Comparison of ENCODE assay signal across 8 mouse cellular contexts in the genomic region with DNA sequence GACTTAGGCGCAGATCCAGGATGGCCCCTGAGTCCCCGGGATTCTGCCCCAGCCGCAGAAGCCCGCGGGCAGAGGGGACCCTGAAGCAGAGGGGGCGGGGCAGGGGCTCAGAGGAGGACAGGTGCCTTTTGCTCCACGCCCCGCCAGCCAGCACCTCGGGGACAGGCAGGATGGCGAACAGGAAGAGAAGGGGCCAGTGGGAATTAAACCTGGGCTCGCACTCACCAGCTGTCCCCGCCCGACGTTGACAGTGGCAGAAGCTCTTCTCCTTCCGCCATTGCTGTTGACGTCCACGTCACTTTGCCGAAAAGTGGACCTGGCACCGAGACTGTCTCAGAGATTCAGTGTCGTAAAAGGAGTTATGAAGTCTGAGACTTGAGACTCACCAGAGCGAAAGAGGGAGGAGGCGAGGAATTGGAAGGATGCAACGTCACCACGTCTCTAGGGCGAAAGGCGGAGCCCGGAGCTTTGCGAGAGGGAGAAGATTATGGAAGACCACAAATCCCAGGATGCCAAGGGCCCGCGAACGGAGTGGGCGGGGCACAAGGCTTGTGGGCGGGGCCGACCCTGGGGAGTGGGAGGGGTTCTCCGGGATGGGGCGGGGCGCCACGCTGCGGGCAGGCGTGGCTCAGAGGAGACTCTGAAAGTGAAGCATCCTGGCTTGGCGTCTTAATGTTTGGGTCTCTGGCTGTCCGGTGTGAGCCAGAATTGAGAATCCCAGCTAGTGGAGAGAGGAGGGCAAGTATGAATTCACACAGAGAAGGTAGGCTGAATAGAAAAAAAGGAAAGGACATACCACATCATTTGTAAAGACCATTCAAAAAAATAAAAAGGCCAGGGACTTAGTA. TPM values are rescaled to one million over a fixed set of nuclear protein-coding genes. Genes with fewer than 3 reads are reported as not detected.
DNase-seq lines count a peak whose midpoint lies in the region; ATAC-seq and TF ChIP-seq lines count a peak whose summit lies in the region.

A gene (minus strand): TSS at position 416 of the 848 bp plus-strand sequence.

- peaks cover 17% of the 10 kb centered on the region for H3K4me1 ChIP-seq in embryonic facial prominence, embryonic 13.5 days
- H3K4me1 ChIP-seq in kidney, adult 2 months (ENCODE audit: control insufficient read depth, insufficient read depth, low read length): peaks cover 3% of the 10 kb centered on the region; the same call in 1 of the 2 replicates
- H3K4me1 ChIP-seq in limb, embryonic 12.5 days (replicated peaks): peaks cover 8% of the 10 kb centered on the region
- peaks cover 19% of the 10 kb centered on the region for H3K4me1 ChIP-seq in midbrain, embryonic 15.5 days
- H3K4me1 ChIP-seq in spleen, adult 2 months (ENCODE audit: control insufficient read depth, insufficient read depth, insufficient read length): peaks cover 3% of the 10 kb centered on the region; the same call in 1 of the 2 replicates

- peak; percentile 97 for DNase-seq in 3134 (ENCODE audit: extremely low read depth, insufficient read length, low spot score)
- peak; percentile 96 to 97 for DNase-seq in adrenal gland, postnatal 36 days
- peak; percentile 96 to 99 for DNase-seq in heart, adult 18-20 months
- peak; percentile 99 for DNase-seq in kidney, adult 2 months
- DNase-seq in spleen, adult 2 months (ENCODE audit: low read depth in 1 of 2, low spot score in 2 of 2): peak; percentile 89 to 98

- TF ChIP-seq CTCF in kidney, adult 2 months (conservative IDR thresholded peaks at IDR 0.05; ENCODE audit: insufficient read depth, insufficient read length, low read depth, low read length): no peak
- TF ChIP-seq CTCF in spleen, adult 2 months (IDR thresholded peaks at IDR 0.05; ENCODE audit: extremely low read depth, insufficient read depth, insufficient read length, insufficient replicate concordance): no peak

- H3K27ac ChIP-seq in embryonic facial prominence, embryonic 13.5 days: peak within 1 kb of the TSS; percentile 83
- peak within 1 kb of the TSS; percentile 12; the same call in 1 of the 2 replicates for H3K27ac ChIP-seq in kidney, adult 2 months (ENCODE audit: insufficient read depth, low read depth, low read length)
- no peak within 1 kb of the TSS; the same call in 1 of the 2 replicates for H3K27ac ChIP-seq in limb, embryonic 12.5 days
- H3K27ac ChIP-seq in midbrain, embryonic 15.5 days: peak within 1 kb of the TSS; percentile 84
- H3K27ac ChIP-seq in spleen, adult 2 months (ENCODE audit: insufficient read depth, low read length): peak within 1 kb of the TSS; percentile 67

- H3K4me3 ChIP-seq in embryonic facial prominence, embryonic 13.5 days: peak within 1 kb of the TSS; percentile 96
- peak within 1 kb of the TSS; percentile 71 for H3K4me3 ChIP-seq in kidney, adult 2 months (ENCODE audit: insufficient read depth, low read depth, low read length)
- peak within 1 kb of the TSS; percentile 91 for H3K4me3 ChIP-seq in limb, embryonic 12.5 days (replicated peaks)
- H3K4me3 ChIP-seq in midbrain, embryonic 15.5 days: peak within 1 kb of the TSS; percentile 98
- H3K4me3 ChIP-seq in spleen, adult 2 months (ENCODE audit: extremely low read depth, insufficient read depth, insufficient read length): peak within 1 kb of the TSS; percentile 82

- peak within 1 kb of the TSS; percentile 70 for H3K4me2 ChIP-seq in embryonic facial prominence, embryonic 13.5 days
- peak within 1 kb of the TSS; percentile 68 for H3K4me2 ChIP-seq in limb, embryonic 12.5 days
- H3K4me2 ChIP-seq in midbrain, embryonic 15.5 days: peak within 1 kb of the TSS; percentile 74

- no peaks in the 10 kb centered on the region for H3K36me3 ChIP-seq in embryonic facial prominence, embryonic 13.5 days
- H3K36me3 ChIP-seq in kidney, adult 2 months (ENCODE audit: control insufficient read depth, insufficient read depth, low read length): no peaks in the 10 kb centered on the region
- H3K36me3 ChIP-seq in limb, embryonic 12.5 days: no peaks in the 10 kb centered on the region
- H3K36me3 ChIP-seq in midbrain, embryonic 15.5 days (replicated peaks): no peaks in the 10 kb centered on the region
- H3K36me3 ChIP-seq in spleen, adult 2 months (ENCODE audit: control insufficient read depth, insufficient read depth, low read length): no peaks in the 10 kb centered on the region; the same call in none of the 2 replicates

- WGBS in embryonic facial prominence, embryonic 13.5 days: under 1% methylated on average over 42 of the region's 42 CpGs
- under 1% methylated on average over 42 of the region's 42 CpGs for WGBS in kidney, adult 2 months
- under 1% methylated on average over 42 of the region's 42 CpGs for WGBS in limb, embryonic 12.5 days
- WGBS in midbrain, embryonic 15.5 days: under 1% methylated on average over 42 of the region's 42 CpGs
- WGBS in spleen, adult 2 months: under 1% methylated on average over 42 of the region's 42 CpGs

- peak within 1 kb of the TSS; percentile 87 for H3K9ac ChIP-seq in embryonic facial prominence, embryonic 13.5 days
- peak within 1 kb of the TSS; percentile 76 for H3K9ac ChIP-seq in limb, embryonic 12.5 days (replicated peaks)
- peak within 1 kb of the TSS; percentile 93 for H3K9ac ChIP-seq in midbrain, embryonic 15.5 days

- TF ChIP-seq POLR2A in kidney, adult 2 months (IDR thresholded peaks at IDR 0.05; ENCODE audit: low read depth, low read length): peak; percentile 34
- TF ChIP-seq POLR2A in spleen, adult 2 months (IDR thresholded peaks at IDR 0.05; ENCODE audit: low read depth, low read length): peak; percentile 77

- no peaks in the 10 kb centered on the region for H3K27me3 ChIP-seq in embryonic facial prominence, embryonic 13.5 days
- H3K27me3 ChIP-seq in kidney, adult 2 months (replicated peaks; ENCODE audit: control insufficient read depth, insufficient read depth, low read length): no peaks in the 10 kb centered on the region
- no peaks in the 10 kb centered on the region for H3K27me3 ChIP-seq in limb, embryonic 12.5 days
- no peaks in the 10 kb centered on the region for H3K27me3 ChIP-seq in midbrain, embryonic 15.5 days (replicated peaks)
- H3K27me3 ChIP-seq in spleen, adult 2 months (ENCODE audit: control insufficient read depth, insufficient read depth, low read length): no peaks in the 10 kb centered on the region

- peak; percentile 97 for ATAC-seq in embryonic facial prominence, embryonic 13.5 days (ENCODE audit: insufficient number of reproducible peaks, insufficient read depth, low FRiP score, low TSS enrichment, low read depth)
- peak; percentile 99 for ATAC-seq in limb, embryonic 12.5 days (ENCODE audit: insufficient number of reproducible peaks, insufficient read depth, low FRiP score, low TSS enrichment, low read depth)
- ATAC-seq in midbrain, embryonic 15.5 days (replicated peaks): peak; percentile 100

- no peaks in the 10 kb centered on the region for H3K9me3 ChIP-seq in embryonic facial prominence, embryonic 13.5 days
- H3K9me3 ChIP-seq in limb, embryonic 12.5 days: no peaks in the 10 kb centered on the region
- no peaks in the 10 kb centered on the region for H3K9me3 ChIP-seq in midbrain, embryonic 15.5 days

RNA-seq across cellular contexts. Expression of the gene that starts here (rescaled TPM):
- 10 to 100 TPM; 35.0 to 40.0 TPM for total RNA-seq in adrenal gland, postnatal 36 days (2021)
- polyA plus RNA-seq in embryonic facial prominence, embryonic 13.5 days (2015; fragmentation: Nextera tagmentation; extraction: Ambion mirVana): 32.9 and 33.6 TPM in 2 replicates
- total RNA-seq in heart, adult 18-20 months (2021): 10 to 100 TPM; 23.7 to 26.7 TPM
- polyA plus RNA-seq in kidney, adult 2 months (2012; rRNA removed): 8.6 and 10.7 TPM in 2 replicates
- polyA plus RNA-seq in limb, embryonic 12.5 days (2016; fragmentation: Nextera tagmentation; extraction: Ambion mirVana): 30.8 and 32.1 TPM in 2 replicates
- 32.1 and 34.8 TPM in 2 replicates for polyA plus RNA-seq in midbrain, embryonic 15.5 days (2015; fragmentation: Nextera tagmentation; extraction: Ambion mirVana)
- polyA plus RNA-seq in spleen, adult 2 months (2012; rRNA removed): 7.0 and 8.2 TPM in 2 replicates
